Comparison of ENCODE assay signal across 19 mouse cellular contexts in genomic region chr8:13188052-13188555, GRCm38 (mm10).
"Had no signal": no experiment of that assay in that cellular context is flagged by ENCODE, and none has a peak within 500 bp of the region (broad histone marks: within the 10 kb centered on the region; RNA-seq: fewer than 3 reads in every experiment).

No protein-coding gene starts in this region.

- H3K4me3 ChIP-seq: liver, embryonic 13.5 days; liver, embryonic 15.5 days; lung, embryonic 15.5 days; megakaryocyte, embryonic 14.5 days; midbrain, embryonic 12.5 days; neural tube, embryonic 13.5 days; neural tube, embryonic 15.5 days; stomach, embryonic 15.5 days had no signal

- DNase-seq: liver, embryonic 13.5 days; liver, postnatal 0 days; lung, adult 2 months; lung, postnatal 14 days; lung, postnatal 36 days; midbrain, embryonic 14.5 days; right cerebral cortex, postnatal 14 days; thymus, adult 2 months; thymus, postnatal 25 days; thymus, postnatal 4 days had no signal

- H3K27ac ChIP-seq: liver, embryonic 13.5 days; liver, embryonic 15.5 days; lung, embryonic 15.5 days; macrophage; midbrain, embryonic 12.5 days; neural tube, embryonic 13.5 days; neural tube, embryonic 15.5 days; stomach, embryonic 15.5 days; stomach, postnatal 0 days had no signal
